Mouse (Mus musculus): ENCODE results near the gene Dlgap1.
A peak's percentile ranks its signal among the peaks of the same experiment; 100 is the strongest.

The Dlgap1 gene

DNA sequence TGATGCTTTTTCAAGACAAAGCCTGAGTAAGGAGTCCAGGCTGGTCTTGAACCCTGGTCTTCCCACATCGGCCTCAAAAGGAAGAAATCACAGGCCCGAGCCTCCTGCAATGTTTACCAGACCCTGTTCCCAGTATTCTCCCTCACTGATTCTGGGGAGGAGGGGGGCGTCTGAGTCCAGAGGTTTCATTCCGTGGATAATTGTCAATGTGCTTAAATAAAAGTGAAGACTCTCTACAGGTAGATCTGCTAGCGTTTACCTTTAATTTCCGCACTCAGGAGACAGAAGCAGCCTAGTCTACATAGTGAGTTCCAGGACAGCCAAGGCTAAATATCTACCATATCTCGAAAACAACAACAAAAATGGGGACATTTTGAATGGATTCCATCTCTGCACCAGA, 785.8 kb downstream of the Dlgap1 start:
- DNase-seq (ENCODE audit: low spot score in 2 of 2) = no peak

DNA sequence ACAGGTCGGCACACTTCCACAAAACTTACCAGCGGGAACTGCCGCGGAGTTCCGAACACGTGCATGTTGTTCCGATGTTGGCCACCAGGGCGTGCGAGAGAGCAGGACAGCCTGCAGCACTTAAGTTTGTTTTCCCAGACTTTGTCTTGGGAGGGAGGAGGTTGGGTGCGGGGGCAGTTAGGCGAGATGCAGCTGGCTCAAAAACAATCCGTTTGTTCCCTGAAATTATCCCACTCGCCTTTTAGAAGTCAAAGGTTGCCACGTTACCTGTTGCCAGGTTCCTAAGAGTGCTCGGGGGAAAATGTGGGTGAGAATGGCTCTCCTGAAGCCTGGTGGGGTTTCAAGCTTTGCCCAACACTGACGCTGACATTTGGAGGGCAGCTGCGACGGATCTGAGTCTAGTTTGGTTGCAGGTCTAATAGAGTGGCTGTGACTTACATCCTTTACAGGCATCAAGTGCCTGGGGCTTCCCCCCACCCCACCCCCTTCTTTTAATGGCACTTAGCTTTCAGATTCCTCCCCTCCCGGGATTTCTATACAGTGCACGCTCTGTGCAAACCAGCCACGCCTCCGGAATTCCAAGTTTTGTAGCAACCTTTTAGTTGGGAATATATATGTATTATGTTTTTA, 786.3 kb downstream of the Dlgap1 start:
- DNase-seq (ENCODE audit: low spot score in 2 of 2) = peak; percentile 84 to 87

GRCm38 (mm10) chr17:70755669-70756263, 786.9 kb downstream of the Dlgap1 start:
- no peak for DNase-seq (ENCODE audit: low spot score in 2 of 2)

- no peak for DNase-seq (ENCODE audit: low spot score in 2 of 2)
Measured at GRCm38 (mm10) chr17:70762001-70762400, 793.1 kb downstream of the Dlgap1 start.

- DNase-seq (ENCODE audit: low spot score in 2 of 2) = no peak
Measured at GRCm38 (mm10) chr17:70762634-70763033, 793.8 kb downstream of the Dlgap1 start.

GRCm38 (mm10) chr17:70765337-70765736, 796.5 kb downstream of the Dlgap1 start:
- no peak for DNase-seq (ENCODE audit: low spot score in 2 of 2)

- DNase-seq (ENCODE audit: low spot score in 2 of 2) = no peak
Measured at GRCm38 (mm10) chr17:70765976-70766375, 797.1 kb downstream of the Dlgap1 start.

- DNase-seq (ENCODE audit: low spot score in 2 of 2) = no peak
Measured at GRCm38 (mm10) chr17:70772120-70772899, 803.4 kb downstream of the Dlgap1 start.

GRCm38 (mm10) chr17:70779770-70780169, 810.9 kb downstream of the Dlgap1 start:
- no peak for DNase-seq (ENCODE audit: low spot score in 2 of 2)

DNA sequence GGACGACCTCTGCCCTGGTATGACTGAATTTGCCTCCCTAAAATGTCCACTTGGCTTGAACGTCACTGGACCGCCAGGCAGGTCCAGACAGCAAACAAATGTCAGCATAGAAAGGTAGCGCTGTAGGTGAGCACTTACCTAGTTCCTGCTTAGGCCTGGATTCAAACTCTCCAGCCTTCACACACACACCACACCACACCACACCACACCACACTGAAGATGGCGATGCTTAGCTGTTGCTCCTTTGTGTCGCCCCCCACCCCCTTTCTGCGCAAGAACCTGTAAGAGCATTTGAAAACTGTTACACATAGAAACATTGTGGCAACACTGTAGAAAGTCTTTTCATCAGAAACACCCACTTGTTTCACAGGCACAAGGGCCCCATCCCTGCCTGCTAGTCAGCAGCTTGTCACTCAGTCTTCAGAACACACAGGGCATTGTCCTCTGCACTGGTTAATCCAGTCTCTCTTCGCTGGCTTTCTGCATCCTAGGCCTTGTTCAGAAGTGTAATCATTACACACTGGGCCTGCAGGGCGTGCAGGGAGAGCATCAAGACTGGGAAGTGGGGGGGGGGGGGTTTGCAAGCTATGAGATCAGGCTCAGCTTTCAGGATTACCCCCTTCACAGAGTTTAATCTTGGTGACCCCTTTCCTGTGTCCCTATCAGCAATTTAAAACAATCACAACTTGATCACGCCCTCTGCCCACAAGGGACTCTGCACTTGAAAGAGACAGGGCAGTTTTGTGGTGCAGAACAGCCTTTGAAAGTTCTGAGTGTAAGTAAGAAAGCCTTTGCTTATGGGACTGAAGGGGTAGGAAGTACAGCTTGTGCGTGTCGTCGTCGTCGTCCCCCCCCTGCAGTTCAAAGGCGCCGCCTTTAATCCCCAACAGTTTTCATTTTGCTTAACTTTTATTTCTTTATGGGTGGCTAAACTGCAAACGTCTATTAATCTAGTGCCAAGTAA, 812.1 kb downstream of the Dlgap1 start:
- no peak for DNase-seq (ENCODE audit: low spot score in 2 of 2)

- DNase-seq (ENCODE audit: low spot score in 2 of 2) = no peak
Measured at GRCm38 (mm10) chr17:70783273-70783672, 814.4 kb downstream of the Dlgap1 start.

- no peak for DNase-seq (ENCODE audit: low spot score in 2 of 2)
Measured at GRCm38 (mm10) chr17:70787366-70787765, 818.5 kb downstream of the Dlgap1 start.

DNA sequence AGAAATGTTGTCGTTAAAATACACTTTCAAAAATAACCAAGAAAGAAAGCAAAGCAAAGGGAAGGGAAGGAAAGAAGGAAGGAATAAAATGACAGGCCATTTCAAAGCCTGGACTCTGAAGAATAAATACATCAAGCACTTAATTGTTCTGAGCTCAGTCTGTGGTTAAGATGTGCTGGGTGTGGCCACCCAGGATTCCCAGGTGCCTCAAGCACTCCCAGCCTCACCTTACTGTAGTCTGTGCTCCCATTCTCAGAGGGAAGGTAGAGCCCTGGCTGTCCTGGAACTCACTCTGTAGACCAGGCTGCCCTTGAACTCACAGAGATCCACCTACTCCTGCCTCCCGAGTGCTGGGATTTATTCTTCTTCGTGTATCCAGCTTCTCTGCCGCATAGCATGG, 821.9 kb downstream of the Dlgap1 start:
- DNase-seq (ENCODE audit: low spot score in 2 of 2) = no peak

- no peak for DNase-seq (ENCODE audit: low spot score in 2 of 2)
Measured at GRCm38 (mm10) chr17:70791596-70792275, 822.9 kb downstream of the Dlgap1 start.

DNA sequence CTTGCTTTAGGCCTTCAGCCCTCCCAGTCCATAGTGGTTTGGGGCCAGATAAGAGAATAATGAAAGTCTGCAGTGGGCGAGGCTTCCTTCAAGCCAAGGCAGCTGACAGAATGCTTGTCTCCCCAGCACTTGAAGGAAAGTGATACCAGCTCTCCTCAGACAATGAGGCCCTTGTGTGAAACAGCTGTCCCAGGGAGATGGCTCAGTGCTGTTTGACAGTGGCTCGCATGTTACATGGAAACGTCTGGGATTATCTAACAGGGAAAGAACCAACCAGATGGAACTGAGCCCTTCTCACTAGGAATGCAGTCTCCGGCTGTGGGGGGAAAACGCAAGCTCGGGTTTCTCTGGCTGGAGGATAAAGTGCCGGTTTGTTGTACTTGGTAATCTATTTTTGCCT, 825.4 kb downstream of the Dlgap1 start:
- DNase-seq (ENCODE audit: low spot score in 2 of 2) = peak; percentile 22 to 48

- DNase-seq (ENCODE audit: low spot score in 2 of 2) = no peak
Measured at GRCm38 (mm10) chr17:70794722-70795121, 825.8 kb downstream of the Dlgap1 start.

DNA sequence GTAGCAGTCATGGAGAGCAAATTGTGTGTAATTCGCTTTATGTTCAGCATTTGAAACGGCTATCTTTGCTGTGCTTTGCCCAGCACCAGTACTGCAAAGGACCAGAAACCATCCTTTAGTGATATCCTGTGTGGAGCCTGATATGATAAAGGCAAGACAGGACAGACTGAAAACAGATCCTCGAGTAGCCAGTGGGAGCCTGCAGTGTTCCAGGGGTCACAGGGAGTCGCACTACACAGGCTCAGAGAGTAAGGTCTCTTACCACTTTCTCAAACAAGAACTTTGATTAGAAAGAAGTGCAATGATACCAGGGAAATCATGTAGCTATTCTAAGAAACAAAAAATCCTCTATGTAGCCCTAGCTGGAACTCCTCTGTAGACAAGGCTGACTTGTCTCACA, 826.3 kb downstream of the Dlgap1 start:
- DNase-seq (ENCODE audit: low spot score in 2 of 2) = no peak

DNA sequence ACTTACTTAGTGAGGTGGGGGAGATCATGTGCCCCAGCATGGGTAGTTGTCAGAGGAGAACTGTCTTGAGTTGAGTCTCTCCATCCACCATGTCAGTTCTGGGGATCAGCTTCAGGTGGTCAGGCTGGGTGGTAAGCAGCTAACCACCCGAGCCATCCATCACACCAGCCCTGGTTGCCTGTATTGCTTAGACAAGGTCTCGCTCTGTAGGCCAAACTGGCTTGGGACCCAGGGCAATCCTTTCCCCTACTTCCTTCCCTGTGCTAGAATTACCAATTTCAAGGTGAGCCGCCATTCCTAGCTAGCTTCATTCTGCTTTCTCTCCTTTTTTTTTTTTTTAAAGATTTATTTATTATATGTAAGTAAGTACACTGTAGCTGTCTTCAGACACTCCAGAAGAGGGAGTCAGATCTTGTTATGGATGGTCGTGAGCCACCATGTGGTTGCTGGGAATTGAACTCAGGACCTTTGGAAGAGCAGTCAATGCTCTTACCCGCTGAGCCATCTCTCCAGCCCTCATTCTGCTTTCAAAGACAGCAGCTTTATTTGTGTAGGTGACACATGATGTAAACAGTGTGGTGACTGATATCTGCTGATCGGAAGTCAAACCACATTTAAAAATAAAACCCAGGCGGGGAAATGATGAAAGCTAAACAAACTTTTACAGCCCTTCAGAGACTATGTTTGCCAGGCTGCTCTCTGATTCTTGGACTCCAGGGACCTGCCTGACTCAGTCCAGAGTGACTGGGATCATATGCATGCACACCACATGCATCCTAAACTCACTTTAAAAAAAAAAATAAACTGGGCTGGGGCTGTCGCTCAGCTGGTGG, 828.3 kb downstream of the Dlgap1 start:
- DNase-seq (ENCODE audit: low spot score in 2 of 2) = no peak

GRCm38 (mm10) chr17:70797773-70798045, 828.8 kb downstream of the Dlgap1 start:
- no peak for DNase-seq (ENCODE audit: low spot score in 2 of 2)

DNA sequence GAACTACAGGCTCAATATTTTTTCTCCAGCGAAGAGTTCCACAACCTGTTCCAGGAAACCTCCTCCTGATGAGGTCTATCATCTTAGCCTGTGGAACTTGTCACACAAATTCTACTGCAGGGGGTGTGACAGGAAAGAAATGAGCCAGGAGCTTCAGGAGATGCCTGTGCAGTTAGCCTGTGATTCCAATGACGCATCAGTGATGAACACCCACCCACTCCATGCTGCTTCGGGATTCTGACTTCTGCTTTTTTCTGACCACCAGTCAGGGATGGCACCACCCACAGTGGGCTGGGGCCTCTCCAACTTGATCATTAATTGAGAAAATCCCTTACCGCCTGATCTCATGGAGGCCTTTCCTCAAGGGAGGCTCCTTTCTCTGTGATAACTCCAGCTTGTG, 830.4 kb downstream of the Dlgap1 start:
- peak in 1 of 2 experiments; percentile 34 for DNase-seq (ENCODE audit: low spot score in 2 of 2)

- peak in 1 of 2 experiments; percentile 40 for DNase-seq (ENCODE audit: low spot score in 2 of 2)
Measured at GRCm38 (mm10) chr17:70802022-70802421, 833.1 kb downstream of the Dlgap1 start.
